Mouse (Mus musculus): Measurements from ENCODE around the gene Scfd2.

DNA sequence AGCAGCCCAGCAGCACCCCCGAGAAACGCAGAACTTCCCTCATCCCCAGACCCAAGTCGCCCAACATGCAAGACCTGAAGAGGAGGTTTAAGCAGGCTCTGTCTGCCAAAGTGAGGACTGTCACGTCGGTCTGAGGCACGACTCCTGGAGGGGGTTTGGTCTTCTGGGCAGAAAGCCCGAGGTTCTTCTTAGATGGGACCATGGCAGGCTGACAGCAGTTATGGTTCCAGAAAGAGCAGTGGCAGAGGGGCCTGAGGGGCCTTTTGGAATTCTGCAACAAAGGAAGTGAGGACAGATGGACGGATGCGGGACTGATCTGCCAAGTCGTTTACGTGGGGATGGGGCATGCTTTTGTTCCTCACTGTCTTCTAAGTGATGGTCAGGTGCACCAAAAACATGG, 333.1 kb downstream of the Scfd2 start:
- TF ChIP-seq CTCF (IDR thresholded peaks at IDR 0.05; ENCODE audit: insufficient read depth, low read length) (no peak), POLR2A (IDR thresholded peaks at IDR 0.05; ENCODE audit: borderline replicate concordance, extremely low read depth, low read depth, low read length) (no peak)
